Mouse (Mus musculus): ENCODE results near the gene Crispld2.

GRCm38 (mm10) chr8:120012491-120012890 lies 20.3 kb downstream of the Crispld2 start:
- TF ChIP-seq CTCF (IDR thresholded peaks at IDR 0.05; ENCODE audit: low read depth, low read length) (no peak), POLR2A (IDR thresholded peaks at IDR 0.05; ENCODE audit: insufficient read depth, low read length) (no peak), EP300 (IDR thresholded peaks at IDR 0.05; ENCODE audit: insufficient read depth, low read depth, low read length) (no peak)

Data from ES-Bruce4 (cell line).